Mouse (Mus musculus): ENCODE data around the gene Cyth1.

Cyth1 gene

DNA sequence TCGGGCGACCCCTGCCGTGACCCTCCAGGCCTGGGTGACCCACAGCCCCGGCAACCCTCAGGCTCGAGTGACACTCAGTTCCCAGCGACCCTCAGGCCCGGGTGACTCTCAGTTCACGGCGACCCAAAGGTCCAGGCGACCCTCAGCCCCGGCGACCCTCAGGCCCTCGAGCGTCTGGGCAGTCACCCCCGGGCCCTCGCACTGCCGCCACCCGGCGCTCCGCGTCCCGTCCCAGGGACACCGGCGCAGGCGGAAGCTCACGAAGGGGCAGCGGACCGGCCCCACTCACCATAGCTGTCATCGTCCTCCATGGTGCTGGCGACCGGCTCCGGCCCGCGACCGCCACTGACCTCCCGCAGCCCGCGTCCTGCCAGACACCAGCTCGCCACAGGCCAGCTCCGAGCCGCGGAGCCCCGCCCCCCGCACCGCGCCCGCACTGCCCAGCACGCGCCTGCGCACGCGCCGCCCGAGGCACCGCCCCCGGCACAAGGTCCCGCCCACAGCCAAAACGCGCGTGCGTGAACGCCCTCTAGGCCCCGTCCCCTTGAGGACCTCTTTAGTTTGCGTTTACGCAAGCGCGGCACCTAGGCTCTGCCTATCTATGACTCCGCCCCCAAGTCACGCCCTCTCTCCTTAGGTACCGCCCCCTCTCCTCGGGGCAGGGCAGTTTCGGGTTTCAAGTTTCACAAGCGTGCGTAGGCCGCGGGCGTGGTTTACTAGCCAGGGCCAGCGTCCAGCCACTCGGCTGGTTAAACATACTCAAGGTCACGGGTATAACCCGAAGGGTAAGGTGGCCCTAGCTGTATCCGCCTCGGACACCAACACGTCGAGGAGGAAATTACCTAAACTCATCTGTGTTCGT lies at the start of gene Cyth1:
Gene Cyth1 (minus strand): TSS at position 443 of the 862 bp plus-strand sequence.
- peak; percentile 100 for DNase-seq (ENCODE audit: low spot score)

DNA sequence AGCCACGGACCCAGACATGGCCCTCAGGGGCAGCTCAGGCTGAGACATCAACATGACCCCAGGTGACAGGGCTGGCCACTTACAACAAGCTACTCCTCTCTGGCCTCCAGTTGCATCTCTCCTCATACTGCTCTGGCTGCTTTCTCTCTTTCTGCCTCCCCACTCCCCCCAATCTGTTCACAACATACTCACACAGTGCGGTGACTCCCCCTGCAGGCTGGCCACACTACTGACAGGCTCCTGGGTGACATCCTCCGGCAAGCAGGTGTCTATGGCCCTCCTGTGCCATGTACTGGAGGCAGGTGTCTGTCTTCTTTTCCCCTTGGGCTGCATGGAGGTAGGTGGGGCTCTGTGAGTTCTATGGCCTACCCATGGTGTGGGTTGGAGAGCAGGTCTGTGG lies 49.6 kb upstream of the Cyth1 start:
- no peak for DNase-seq (ENCODE audit: low spot score)

DNA sequence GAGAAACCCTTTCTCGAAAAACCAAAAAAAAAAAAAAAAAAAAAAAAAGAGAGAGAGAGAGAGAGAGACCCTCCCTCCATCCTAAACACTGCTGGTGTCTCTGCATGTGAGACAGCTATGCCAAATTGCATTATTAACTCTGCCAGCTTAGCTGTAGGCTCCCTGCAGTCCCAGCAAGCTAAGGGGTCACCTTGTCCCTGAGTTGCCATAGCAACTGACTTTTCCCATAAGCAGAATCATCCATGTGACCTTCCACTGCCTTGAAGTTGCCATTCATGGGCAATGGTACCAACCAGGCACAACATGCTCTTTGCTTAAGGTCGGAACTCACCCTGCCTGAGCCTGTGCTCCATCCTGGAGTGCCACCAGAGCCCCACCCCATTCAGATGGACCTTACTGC lies 46.6 kb upstream of the Cyth1 start:
- no peak for DNase-seq (ENCODE audit: low spot score)

DNA sequence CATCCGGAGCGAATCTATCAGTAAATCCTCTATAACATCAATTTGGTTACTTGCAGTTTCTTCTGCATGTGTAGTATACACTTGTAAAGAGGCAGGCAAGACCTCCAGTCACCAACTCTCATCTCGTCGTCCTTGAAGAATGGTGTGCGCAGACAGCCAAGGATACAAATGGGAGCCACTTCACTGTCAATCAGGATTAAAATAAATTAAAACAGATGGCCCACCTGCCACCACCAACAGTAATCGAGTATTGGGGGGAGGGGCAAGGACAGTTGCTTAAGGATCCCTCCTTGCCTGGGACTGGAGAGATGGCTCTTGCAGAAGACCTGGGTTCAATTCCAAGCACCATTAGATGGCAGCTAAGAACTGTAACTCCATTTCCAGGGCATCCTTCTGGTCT lies 44.3 kb upstream of the Cyth1 start:
- DNase-seq (ENCODE audit: low spot score), result no peak

DNA sequence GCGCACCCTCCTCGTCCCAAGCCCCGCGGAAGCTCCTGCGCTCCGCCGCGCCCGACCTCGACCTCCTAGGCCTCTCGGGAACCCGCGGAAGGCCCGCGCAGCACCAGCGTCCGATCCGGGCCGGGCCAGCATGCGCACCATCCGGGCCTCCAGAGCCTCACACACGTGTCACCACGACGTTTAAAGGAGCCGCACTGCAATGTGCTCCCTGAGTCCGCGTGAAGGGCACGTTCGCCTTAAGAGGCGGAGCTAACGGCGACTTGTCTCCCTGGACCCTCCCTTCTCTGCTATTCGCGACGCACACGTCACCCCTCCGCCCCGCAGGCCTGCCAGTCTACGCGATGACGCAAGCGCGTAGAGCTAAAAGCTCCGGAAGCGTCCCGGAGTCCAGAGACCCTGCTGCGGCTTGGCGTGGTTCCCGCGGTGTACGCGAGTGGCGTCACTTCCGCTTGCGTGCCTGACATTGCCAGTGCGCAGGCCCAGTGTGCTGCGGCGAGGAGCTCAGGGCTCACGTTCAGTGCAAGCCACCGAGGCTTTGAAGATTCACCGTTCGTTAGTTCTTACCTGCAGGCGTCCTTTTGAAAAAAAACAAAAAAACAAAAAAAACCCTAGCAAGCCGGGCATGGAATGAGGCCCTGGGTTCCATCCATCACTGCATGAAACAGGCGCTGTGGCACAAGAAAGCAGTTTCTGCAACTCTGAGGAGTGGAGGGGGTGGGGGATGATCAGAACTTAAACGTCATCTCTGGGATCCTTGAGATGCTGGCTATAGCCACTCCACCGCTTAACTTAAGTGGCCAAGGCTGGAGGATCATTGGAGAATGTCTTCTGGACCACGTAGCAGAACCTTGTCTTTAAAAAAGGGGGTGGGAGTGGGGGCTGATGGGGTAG lies 41.9 kb upstream of the Cyth1 start, which contains the start of gene Usp36:
Gene Usp36 (minus strand): TSS at position 246 of the 891 bp plus-strand sequence.
- DNase-seq (ENCODE audit: low spot score), result peak; percentile 100

DNA sequence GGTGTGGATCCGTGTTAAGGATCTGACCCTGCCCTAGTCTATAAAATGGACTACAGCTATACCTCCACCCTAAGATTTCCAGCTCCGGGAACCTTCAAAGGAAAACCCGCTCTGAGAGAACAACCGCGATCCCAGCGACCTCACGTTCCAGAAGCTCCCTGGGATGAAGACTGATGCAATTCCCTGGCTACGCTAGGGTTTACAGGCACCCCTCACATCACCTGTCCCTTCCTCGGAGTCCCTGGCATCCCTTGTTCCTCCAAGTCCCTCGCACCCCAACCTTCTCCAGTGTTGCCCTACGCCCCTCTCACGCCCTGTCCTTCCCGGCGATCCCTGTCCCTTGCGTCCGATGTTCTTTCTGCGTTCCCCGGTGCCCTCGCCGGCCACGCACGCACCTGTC lies 41.2 kb upstream of the Cyth1 start:
- DNase-seq (ENCODE audit: low spot score), result peak; percentile 17

DNA sequence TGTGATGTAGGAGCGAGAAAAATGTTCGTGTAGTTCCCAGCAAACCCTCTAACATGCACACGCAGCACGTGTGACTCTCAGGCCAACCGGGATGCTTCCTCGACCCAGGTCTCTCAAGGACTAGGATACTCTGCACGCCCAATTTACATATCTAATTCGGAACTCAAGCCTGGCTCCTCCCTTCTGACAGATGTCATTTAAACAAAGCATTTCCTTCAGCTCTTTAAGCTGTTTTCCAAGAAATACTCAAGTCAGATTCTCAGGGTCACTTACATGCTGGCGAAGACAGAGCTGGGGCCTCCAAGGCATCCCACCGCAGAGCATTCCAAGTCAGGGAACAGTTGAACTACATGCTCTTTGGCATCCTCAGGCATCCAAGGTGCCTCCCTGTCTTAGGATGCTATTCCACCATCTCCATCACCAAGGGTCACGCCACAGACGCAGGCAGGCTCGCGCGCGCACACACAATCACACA lies 40.7 kb upstream of the Cyth1 start:
- no peak for DNase-seq (ENCODE audit: low spot score)

DNA sequence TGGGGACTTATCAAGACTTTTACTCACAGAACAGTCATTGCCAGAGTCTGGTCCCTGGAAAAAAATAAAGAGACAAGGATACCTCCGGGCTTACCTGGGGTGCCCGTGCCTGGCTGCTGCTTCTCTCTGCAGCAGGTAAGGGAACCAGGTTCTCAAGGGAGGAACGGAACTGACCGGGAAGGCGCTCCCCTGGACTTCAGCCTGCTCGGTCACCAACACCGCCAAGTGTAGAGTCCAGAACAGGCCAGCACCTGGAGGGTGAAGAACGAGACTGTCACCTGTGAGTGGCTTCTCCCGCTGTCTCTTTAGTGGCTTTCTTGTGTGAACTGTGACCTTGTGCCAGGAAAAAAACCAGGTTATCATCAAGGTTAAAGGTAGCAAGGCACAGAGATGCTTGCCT lies 39.2 kb upstream of the Cyth1 start:
- no peak for DNase-seq (ENCODE audit: low spot score)

DNA sequence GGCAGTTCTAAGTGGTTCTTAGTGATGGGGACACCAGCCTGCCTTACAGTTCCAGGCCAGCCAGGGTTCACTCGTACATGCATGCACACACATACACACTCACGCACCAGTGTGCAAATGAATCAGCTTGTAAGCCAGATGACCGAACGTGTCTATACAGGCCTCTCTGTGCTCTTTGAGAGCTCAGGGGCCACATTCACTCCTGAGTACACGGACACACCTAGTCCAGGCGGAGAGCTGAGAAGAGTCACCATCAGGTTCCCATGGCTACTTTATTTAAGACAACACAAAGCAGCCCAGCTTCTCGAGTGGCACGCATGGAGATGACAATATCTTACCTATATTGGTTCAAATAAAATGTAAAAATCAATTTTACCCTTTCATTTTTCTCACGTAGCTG lies 38.0 kb upstream of the Cyth1 start:
- no peak for DNase-seq (ENCODE audit: low spot score)

DNA sequence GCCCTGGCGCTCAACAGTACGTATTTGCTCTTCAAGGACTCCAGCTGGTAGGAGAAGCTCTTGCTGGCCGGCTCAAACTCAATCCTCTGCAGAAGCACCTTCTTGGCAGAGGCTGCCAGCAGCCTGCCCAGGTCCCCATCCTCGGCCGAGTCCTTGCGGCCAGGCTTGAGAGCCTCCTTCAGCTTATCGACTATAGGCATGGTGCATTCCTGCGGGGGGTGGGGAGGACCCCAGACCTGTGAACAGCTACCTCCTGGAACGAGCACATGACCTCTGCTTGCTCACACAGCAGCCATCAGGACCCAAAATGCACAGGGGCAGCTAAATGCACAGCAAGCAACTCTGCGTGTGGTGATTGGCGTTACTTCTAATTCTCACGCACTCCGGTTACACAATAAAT lies 37.4 kb upstream of the Cyth1 start:
- no peak for DNase-seq (ENCODE audit: low spot score)

DNA sequence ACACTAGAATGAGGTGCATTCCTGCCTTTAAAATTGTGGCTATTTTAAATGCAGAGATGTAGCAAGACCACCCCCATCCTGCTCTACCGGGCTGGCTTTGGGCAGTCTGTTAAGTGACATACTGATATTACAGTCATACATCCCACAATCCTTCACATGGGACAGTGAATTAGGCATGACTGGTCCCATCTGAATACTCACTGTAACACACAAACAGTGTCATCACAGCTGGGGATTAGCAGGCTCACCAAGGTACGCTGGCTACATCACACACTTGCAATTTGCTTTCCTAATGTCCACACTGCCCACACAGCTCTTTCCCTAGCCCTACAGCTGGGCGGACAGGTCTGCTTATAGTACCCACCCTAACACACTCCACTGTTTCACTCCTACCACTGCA lies 31.8 kb upstream of the Cyth1 start:
- DNase-seq (ENCODE audit: low spot score), result no peak

DNA sequence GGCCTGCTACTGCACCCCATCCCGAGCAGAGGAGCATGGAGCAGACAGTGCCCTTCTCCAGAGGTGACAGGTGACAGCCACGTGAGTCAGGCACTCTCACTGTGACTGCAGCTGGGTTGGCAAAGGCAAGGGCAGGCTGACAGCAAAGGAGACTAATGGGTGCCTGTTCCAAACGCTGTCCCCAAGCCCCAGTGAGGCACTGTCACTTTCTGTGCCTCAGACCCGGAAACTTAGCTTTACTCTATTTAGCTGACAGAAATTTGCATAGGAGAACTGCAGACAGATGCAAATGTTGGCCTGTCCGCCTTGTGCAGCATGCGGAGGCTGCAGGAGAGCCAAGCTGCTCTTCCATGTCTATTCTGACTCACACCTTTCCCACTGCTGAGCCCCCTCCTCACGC lies 27.9 kb upstream of the Cyth1 start:
- DNase-seq (ENCODE audit: low spot score), result no peak

DNA sequence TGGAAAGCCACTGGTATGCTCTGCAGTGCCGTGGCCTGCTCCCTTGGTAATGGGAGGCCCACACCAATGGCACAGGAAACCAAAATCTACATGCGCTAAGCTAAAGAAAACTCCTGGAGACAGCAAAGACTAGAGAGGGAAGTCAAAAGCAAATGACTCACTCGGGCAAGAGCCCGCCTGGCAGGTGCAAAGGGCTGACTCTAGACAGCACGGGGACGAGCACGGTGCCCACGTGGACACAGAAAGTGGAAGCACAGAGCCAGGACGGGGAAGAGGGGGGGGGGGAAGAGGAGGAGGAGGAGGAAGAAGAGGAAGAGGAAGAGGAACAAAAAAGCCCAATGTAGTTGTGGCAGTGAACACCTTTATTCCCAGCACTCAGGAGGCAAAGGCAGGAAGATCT lies 26.7 kb upstream of the Cyth1 start:
- no peak for DNase-seq (ENCODE audit: low spot score)

DNA sequence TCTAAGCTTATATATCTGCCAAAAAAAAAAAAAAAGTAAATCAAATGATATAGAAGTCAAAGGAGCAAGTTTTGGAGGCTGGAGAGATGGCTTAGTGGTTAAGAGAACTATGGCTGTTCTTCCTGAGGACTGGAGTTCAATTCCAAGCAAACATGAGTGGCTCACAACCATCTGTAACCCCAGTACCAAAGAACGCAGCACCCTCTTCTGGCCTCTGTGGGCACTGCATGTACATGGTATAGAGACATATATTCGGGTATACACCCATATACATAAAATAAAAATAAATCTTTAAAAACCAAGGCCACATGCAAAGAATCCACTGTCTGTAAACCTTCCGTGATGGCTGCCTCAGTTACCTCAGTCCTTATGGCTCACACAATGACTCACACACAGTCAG lies 21.4 kb upstream of the Cyth1 start:
- no peak for DNase-seq (ENCODE audit: low spot score)

DNA sequence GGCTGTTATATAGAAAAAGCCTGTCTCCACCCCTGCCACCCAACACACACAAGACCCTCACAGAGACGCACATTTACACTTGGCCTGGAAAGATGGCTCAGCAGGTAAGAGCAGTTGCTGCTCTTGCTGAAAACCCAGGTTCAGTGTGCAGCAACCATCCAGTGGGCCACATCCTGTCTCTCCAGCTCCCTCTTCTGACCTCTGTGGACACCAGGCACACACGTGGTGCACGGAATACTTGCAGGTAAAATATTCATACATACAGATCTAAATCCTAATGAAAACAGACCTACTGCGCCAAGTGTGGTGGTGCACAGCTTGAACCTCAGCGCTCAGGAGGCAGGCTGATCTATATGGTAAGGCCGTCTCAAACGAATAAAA lies 18.3 kb upstream of the Cyth1 start:
- no peak for DNase-seq (ENCODE audit: low spot score)

DNA sequence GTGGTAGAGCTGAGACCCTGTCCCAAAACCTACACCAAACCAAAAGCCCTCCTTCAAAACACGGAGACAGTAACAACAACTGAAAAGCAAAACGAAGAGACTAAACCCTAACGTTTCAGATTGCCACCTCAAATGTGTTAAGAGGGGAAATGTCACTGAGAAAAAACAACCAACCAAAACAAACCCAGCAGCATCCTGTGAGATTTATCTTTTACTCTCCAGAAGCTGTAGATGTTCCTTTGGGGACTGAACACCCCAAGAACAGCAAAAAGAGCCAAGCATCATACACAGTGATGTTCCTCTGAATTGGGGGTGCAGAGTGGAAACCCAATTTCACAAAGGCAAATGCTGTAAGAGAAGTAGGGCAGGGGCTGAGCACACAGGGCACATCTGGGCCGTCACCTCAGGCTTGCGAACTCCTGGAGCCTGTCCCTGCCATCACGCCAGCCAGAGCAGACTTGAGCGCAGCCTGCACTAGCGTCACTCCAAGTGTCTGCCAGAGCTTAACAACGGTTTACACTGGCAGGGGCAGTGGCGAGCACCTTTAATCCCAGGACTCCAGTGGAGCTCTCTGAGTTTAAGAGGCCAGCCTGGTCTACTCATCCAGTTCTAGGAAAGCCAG lies 17.8 kb upstream of the Cyth1 start:
- no peak for DNase-seq (ENCODE audit: low spot score)

DNA sequence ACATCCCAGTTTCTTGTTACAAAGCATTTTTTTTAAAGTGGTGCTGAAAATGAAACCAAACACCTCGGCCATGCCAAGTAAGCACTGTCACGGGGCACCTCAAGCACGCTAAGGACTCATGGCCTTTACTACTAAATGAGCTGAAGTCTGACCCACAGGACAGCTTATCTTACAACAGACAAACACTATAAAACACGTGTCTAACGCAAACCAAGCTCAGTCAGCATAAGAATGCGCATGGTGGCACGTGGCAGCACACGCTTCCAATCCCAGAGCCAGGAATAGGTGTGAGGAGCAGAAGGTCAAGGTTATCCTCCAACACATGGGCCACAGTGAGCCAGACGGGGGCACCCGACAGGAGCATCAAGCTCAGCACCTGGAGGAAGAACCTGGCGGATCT lies 17.2 kb upstream of the Cyth1 start:
- no peak for DNase-seq (ENCODE audit: low spot score)

DNA sequence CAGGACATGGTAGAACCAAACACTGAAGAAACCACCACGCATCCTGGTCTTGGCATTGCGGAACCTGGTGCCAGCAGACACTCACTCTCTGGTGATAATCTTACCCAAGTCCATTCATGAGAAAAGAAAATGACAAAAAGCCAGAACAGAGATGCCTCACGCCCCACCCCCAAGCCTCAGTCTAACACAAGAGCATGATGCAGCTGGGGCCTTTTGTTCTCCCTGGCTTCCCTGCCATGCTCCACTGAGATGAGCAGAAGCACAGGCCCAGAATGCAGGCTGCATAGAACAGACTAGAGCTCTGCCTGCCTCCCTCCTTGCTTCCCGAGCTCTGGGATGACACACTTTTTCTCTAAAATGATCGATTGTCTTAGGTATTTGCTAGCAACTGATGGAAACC lies 14.8 kb upstream of the Cyth1 start:
- no peak for DNase-seq (ENCODE audit: low spot score)

DNA sequence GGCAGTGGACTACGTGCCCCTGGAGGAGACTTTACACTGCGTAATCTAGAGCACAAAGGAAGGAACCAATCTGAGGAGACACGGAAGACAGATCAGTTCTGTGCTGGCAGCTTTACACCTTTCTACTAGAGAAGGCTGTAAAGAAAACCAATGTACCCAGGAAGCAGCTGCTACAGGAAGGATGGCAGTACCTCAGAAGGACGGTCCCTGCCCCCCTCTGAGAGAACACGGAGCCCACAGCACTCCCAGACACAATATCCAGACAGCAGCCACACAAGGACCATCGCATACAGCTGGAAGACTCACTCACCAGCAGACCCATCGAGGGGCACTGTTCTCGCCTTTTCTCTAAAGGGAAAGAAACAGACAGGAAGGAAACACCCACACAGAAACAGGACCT lies 11.7 kb upstream of the Cyth1 start:
- DNase-seq (ENCODE audit: low spot score), result no peak

DNA sequence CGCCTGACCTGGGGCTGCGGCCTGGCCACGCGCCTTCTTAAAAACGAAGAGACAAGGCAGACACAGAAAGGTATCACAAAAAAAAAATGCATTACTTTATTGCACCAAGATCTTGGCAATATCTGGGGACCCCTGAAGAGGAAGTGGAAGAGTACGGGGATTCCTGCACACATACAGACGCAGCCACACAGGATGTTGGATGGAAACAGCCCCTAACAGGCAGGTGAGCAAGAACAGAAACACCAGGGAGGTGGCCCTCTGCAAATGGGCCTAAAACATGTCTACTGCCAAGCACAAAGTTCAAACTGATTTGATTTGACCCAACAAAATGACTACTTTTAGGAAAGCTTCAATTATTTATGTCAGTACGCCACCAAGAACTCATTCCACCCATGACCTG lies 11.2 kb upstream of the Cyth1 start:
- no peak for DNase-seq (ENCODE audit: low spot score)

DNA sequence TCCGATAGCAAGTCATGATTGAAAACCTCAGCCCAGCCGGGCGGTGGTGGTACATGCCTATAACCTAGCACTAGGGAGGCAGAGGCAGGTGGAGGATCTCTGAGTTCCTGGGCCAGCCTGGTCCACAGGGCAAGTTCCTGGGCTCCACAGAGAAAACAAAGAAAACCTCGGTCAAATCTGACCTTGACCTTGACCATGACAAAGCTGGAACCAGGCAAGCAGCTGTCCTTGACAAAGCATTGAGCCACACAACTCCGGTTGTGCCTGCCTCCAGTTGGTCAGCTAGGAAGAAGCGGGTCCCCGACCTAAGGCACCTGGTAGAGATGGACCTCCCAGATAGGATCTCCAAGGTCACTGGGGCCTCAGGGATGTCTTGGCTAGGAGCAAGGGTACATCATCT lies 8.0 kb upstream of the Cyth1 start:
- no peak for DNase-seq (ENCODE audit: low spot score)

DNA sequence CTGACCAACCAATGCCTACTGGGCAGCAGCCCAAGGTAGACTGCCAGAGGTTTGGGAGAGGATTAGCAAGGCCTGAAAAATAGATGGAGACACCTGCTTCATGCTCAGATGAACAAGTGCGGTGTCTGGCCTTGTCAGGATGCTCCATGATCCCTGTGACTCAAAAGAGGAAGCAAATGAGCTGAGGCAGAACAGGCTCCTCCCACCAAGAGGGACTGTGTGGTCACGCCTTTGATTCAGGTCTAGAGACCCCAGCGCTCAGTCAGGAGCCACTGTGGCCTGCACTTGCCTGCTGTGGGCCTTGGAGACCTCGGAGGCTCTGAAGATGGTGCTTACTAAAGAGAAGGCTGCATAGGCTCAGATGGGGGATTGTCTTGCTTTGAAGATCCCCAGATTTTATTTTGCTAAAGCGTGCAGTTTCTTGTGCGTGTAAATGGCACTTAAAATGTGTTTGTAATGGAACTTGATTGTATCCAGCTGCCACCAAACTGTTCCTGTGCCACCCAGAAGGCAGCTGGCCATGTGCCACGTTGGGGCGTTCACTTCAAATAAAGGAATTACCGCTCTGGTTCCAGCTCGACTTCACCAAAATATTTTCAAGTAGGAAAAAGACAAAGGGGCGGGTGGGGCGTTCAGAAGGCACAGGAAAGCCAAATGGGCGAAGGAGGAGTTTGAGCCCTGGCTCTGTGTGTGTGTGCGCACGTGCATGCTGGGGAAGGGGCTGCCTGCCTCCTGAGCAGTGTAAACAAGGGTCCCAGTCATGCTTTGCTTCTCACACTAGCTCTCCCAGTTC lies 6.0 kb upstream of the Cyth1 start:
- DNase-seq (ENCODE audit: low spot score), result peak; percentile 62

Data from urinary bladder, postnatal 14 days (tissue).